Mouse (Mus musculus): ENCODE results near the gene Col5a2. TPM values are rescaled to one million over a fixed set of nuclear protein-coding genes. Genes with fewer than 3 reads are reported as not detected.
"Not testable (repeated sequence)": the region's sequence is repeated elsewhere in the genome, so short reads cannot be mapped to it uniquely, and the experiment has no call there.

Col5a2 gene
- 39.9 TPM for polyA plus RNA-seq (2021)

DNA sequence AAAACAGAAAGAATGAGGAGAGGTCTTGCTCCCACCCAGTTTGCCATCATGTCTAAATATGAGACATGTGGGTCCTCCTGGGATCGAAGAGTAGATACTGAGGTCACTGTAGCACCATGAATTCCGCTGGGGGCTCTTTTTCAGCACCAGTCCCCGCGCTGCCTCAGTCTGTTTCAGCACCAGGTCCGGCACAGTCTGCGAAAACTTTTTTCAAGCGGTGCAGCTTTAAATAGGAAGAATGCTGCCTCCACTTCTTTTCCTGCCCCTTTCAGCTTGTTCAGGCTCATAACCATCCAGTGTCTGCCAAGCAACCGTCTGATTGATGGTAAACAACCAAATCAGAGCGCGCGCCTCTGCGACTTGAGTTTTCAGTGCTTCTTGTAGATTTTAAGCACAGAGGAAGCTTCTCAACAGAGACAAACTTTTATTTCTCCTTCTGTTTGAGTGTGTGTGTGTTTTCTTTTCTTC, at the start of gene Col5a2:
Gene Col5a2, minus strand, starts transcription at position 418 of the 468 bp plus-strand sequence.
- TF ChIP-seq CTCF (IDR thresholded peaks at IDR 0.05): no peak
- peak; percentile 94 for ATAC-seq
- DNase-seq (ENCODE audit: low read depth, low spot score): no peak
- H3K27me3 ChIP-seq: no peaks in the 10 kb centered on the region
- ChIA-PET CTCF (interaction anchor here (1.5 kb wide), 1 partner anchor 10 kb away, joined by 5 read pairs; no protein-coding TSS in a partner anchor), POLR2A (no interaction called here)
- in situ Hi-C loops (cut with MboI; ENCODE audit: low pct_unique_long_range_greater_than_20kb): loop anchor here (10.0 kb wide), 1 partner anchor 122 kb away; no protein-coding TSS in a partner anchor

DNA sequence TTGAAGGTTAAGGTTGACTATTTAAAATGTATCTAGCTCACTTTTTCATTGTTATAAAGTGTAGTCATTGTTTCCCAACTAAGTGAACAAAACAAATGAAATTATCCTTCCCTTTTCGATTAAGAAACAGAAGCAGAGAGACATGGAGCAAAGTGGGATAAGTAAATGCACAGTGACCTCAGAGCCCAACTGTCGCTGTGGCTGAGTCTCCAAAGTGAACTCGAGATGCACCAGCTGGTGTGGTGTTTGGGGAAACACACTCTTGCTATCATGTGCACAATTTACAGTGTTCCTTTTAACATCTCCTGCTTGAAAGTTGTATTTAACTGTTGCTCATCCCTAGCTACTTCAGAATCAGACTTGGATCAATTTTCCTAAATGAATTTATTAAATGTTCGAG, 47.4 kb upstream of the Col5a2 start:
- ChIA-PET POLR2A (no interaction called here), CTCF (no interaction called here)
- no peak for DNase-seq (ENCODE audit: low read depth, low spot score)
- in situ Hi-C loops (cut with MboI; ENCODE audit: low pct_unique_long_range_greater_than_20kb): no loop called here
- TF ChIP-seq CTCF (IDR thresholded peaks at IDR 0.05): no peak
- ATAC-seq: no peak
- H3K27me3 ChIP-seq: no peaks in the 10 kb centered on the region

GRCm38 (mm10) chr1:45541888-45542287, 38.8 kb upstream of the Col5a2 start:
- CTCF ChIA-PET: no interaction called here

DNA sequence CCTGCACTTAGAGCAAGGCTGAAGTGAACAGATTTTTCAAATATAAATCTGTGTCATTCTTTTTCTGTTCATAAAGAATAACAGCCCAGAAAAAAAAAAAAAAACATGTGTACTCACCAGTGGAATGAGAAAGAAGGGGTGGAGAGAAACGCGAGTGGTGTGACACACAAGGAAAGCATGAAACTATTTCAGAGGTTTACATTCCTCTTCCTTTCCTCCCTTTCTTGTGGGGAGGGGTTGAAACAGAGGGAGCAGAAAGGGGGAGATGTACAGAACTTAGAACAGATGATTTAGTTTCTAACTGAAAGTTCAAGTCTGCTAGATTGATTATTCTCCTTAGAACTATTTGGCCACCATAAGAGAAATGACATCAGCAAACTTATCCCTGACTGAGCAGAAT, 38.1 kb upstream of the Col5a2 start:
- CTCF ChIA-PET: no interaction called here
- TF ChIP-seq CTCF (IDR thresholded peaks at IDR 0.05): no peak
- ATAC-seq (no peak), DNase-seq (ENCODE audit: low read depth, low spot score) (no peak)
- POLR2A ChIA-PET: interaction anchor here (0.5 kb wide), 1 partner anchor 105 kb away, joined by 3 read pairs; no protein-coding TSS in a partner anchor
- in situ Hi-C loops (cut with MboI; ENCODE audit: low pct_unique_long_range_greater_than_20kb): no loop called here
- no peaks in the 10 kb centered on the region for H3K27me3 ChIP-seq

More at GRCm38 (mm10) chr1:45541888-45542287, 38.8 kb upstream of the Col5a2 start:
- in situ Hi-C loops (cut with MboI; ENCODE audit: low pct_unique_long_range_greater_than_20kb): no loop called here
- TF ChIP-seq CTCF (IDR thresholded peaks at IDR 0.05): no peak
- DNase-seq (ENCODE audit: low read depth, low spot score): no peak
- H3K27me3 ChIP-seq: no peaks in the 10 kb centered on the region
- no peak for ATAC-seq
- POLR2A ChIA-PET: interaction anchor here (0.5 kb wide), 1 partner anchor 105 kb away, joined by 3 read pairs; no protein-coding TSS in a partner anchor

- ChIA-PET CTCF (no interaction called here), POLR2A (no interaction called here)
- ATAC-seq: no peak
- in situ Hi-C loops (cut with MboI; ENCODE audit: low pct_unique_long_range_greater_than_20kb): no loop called here
- no peak for DNase-seq (ENCODE audit: low read depth, low spot score)
- no peak for TF ChIP-seq CTCF (IDR thresholded peaks at IDR 0.05)
- H3K27me3 ChIP-seq: no peaks in the 10 kb centered on the region
These were observed 28.4 kb upstream of the Col5a2 start for GRCm38 (mm10) chr1:45531486-45531885.

DNA sequence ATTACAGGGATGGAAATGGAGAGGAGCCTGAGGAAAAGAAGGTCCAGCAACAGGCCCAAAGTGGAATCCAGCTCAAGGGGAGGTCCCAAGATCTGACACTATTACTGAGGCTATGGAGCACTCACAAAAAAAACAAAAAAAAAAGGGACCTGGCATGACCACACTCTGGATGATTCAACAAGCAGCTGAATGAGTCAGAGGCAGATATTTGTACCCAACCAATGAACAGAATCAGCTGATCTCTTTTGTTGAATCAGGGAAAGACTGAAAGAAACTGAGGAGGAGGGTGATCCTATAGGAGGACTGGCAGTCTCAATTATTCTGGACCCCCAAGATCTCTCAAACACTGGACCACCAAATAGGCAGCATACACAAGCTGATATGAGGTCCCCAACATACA, 24.4 kb upstream of the Col5a2 start:
- POLR2A ChIA-PET; DNase-seq (ENCODE audit: low read depth, low spot score); ATAC-seq; H3K27me3 ChIP-seq; in situ Hi-C loops (cut with MboI; ENCODE audit: low pct_unique_long_range_greater_than_20kb); CTCF ChIA-PET: not testable (repeated sequence)

DNA sequence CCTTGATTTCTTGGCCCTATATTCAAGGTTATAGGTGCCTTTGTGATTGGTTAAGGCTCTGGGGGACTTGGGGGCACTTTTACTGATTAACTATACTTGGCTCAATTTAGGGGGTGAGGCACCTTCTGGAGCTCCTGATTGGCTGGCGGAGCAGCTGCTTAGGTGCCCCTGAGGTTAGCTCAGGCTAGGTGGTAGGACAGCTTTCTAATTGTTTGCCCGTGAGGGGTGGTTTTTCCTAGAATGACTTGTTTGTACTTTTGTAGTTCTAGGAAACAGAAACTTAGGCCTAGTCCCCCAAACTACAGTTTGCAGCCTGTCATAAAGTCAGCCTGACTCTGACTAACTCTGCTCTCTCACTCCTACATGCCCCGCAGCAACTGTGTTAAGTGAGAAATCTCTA, 20.5 kb upstream of the Col5a2 start:
- no peaks in the 10 kb centered on the region for H3K27me3 ChIP-seq
- ChIA-PET POLR2A (no interaction called here), CTCF (no interaction called here)
- DNase-seq (ENCODE audit: low read depth, low spot score): no peak
- ATAC-seq: no peak
- no peak for TF ChIP-seq CTCF (IDR thresholded peaks at IDR 0.05)
- in situ Hi-C loops (cut with MboI; ENCODE audit: low pct_unique_long_range_greater_than_20kb): no loop called here

DNA sequence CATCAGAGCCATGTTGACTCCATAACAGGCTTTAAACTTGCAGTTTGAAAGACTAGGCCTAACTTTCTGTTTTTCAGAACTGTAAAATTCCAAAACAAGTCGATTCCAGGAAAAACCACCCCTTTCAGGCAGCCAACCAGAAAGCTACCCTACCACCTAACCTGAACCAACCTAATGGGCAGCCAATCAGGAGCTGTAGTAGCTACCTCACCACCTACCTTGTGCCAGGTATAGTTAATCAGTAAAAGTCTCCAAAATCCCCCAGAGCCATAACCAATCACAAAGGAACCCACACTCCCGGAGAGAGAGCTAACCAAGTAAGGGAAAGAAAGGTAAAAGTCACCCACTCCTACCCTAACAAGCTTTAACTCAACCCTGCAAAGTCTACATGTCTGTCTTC, 18.4 kb upstream of the Col5a2 start:
- CTCF ChIA-PET: no interaction called here
- DNase-seq (ENCODE audit: low read depth, low spot score): no peak
- no peak for TF ChIP-seq CTCF (IDR thresholded peaks at IDR 0.05)
- in situ Hi-C loops (cut with MboI; ENCODE audit: low pct_unique_long_range_greater_than_20kb): no loop called here
- no peaks in the 10 kb centered on the region for H3K27me3 ChIP-seq
- POLR2A ChIA-PET: no interaction called here
- no peak for ATAC-seq

- ChIA-PET CTCF (interaction anchor here (1.5 kb wide), 1 partner anchor 10 kb away, joined by 5 read pairs; no protein-coding TSS in a partner anchor), POLR2A (no interaction called here)
- DNase-seq (ENCODE audit: low read depth, low spot score): no peak
- in situ Hi-C loops (cut with MboI; ENCODE audit: low pct_unique_long_range_greater_than_20kb): loop anchor here (10.0 kb wide), 1 partner anchor 123 kb away; no protein-coding TSS in a partner anchor
- TF ChIP-seq CTCF (IDR thresholded peaks at IDR 0.05): no peak
- no peaks in the 10 kb centered on the region for H3K27me3 ChIP-seq
- ATAC-seq: peak; percentile 44
These were observed 791 bp downstream of the Col5a2 start for GRCm38 (mm10) chr1:45502241-45502741.

DNA sequence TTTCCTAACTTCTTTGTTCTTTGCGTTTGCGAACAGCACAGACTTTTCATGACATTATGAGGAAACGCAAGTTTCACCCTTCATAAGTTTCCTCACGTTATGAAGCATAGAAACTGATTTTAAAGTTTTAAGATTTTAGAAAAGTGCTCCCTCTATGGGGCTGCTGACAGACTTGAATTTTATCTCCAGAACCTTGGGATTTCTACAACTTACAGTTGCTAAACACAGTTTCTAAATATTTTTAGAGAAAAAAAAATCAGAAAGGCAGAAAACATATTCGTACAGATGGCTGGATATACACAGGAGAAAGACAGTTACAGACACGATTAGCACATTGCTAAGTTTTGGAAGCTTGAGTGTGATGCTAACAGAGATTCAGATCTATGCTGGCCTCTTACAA, 1.6 kb downstream of the Col5a2 start:
- ChIA-PET CTCF (interaction anchor here (1.5 kb wide), 1 partner anchor 9 kb away, joined by 5 read pairs; no protein-coding TSS in a partner anchor), POLR2A (no interaction called here)
- TF ChIP-seq CTCF (IDR thresholded peaks at IDR 0.05): peak; percentile 34
- in situ Hi-C loops (cut with MboI; ENCODE audit: low pct_unique_long_range_greater_than_20kb): loop anchor here (10.0 kb wide), 1 partner anchor 123 kb away; no protein-coding TSS in a partner anchor
- ATAC-seq (no peak), DNase-seq (ENCODE audit: low read depth, low spot score) (no peak)
- H3K27me3 ChIP-seq: no peaks in the 10 kb centered on the region

DNA sequence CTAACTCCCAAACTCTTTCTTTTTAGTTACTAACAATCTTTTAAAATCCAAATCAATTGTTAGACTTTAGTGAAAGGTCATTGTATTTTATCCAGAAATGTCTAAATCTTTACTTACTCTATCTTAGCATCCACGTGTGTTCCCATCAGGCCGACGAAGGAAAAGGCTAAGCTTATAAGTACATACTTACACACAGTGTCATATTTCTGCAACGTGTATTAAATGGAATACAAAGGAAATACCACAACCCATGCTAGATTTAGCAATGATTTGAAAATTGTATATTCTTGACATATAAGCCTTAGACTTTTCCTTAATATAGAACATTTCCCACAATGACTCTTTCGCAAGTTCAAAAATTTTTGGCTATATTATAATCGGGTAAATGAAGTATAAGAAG, 2.6 kb downstream of the Col5a2 start:
- ATAC-seq: no peak
- DNase-seq (ENCODE audit: low read depth, low spot score): no peak
- in situ Hi-C loops (cut with MboI; ENCODE audit: low pct_unique_long_range_greater_than_20kb): loop anchor here (10.0 kb wide), 1 partner anchor 124 kb away; no protein-coding TSS in a partner anchor
- no peaks in the 10 kb centered on the region for H3K27me3 ChIP-seq
- ChIA-PET CTCF (no interaction called here), POLR2A (no interaction called here)
- TF ChIP-seq CTCF (IDR thresholded peaks at IDR 0.05): no peak

GRCm38 (mm10) chr1:45495025-45495424, 8.1 kb downstream of the Col5a2 start:
- in situ Hi-C loops (cut with MboI; ENCODE audit: low pct_unique_long_range_greater_than_20kb): no loop called here
- no peaks in the 10 kb centered on the region for H3K27me3 ChIP-seq
- ChIA-PET POLR2A (no interaction called here), CTCF (no interaction called here)
- no peak for ATAC-seq
- DNase-seq (ENCODE audit: low read depth, low spot score): no peak
- no peak for TF ChIP-seq CTCF (IDR thresholded peaks at IDR 0.05)
